Mouse (Mus musculus) testis, adult 2 months (tissue): ENCODE measurements at regions not wholly inside any gene's neighbourhood (a gene's known extent, or its start where the extent isn't known, plus 50 kb on each side); places are given as distances from the start of the nearest gene placed in this dataset.

Experiments used
- H3K27ac ChIP-seq: fragments of 200-500 bp; 2 replicates; pipeline ENCODE4 v1.5.1; 2012; ENCODE audit warnings: low read depth, low read length; ENCODE audit not compliant: control insufficient read depth, insufficient read depth
- H3K27me3 ChIP-seq: fragments of 200-500 bp; 2 replicates; pipeline ENCODE4 v1.6.1; 2012; ENCODE audit warnings: mild to moderate bottlenecking, low read length, moderate library complexity; ENCODE audit not compliant: control insufficient read depth, insufficient read depth
- H3K36me3 ChIP-seq: fragments of 200-500 bp; 2 replicates; pipeline ENCODE4 v1.6.1; 2012; ENCODE audit warnings: mild to moderate bottlenecking, low read length; ENCODE audit not compliant: control insufficient read depth, insufficient read depth
- H3K4me1 ChIP-seq: fragments of 200-500 bp; 2 replicates; pipeline ENCODE4 v1.6.1; 2012; ENCODE audit warnings: low read length; ENCODE audit not compliant: control insufficient read depth, insufficient read depth
- H3K4me3 ChIP-seq: fragments of 200-500 bp; 2 replicates; pipeline ENCODE4 v1.5.1; 2012; ENCODE audit warnings: low read depth, mild to moderate bottlenecking, low read length, moderate library complexity, mixed read lengths; ENCODE audit not compliant: control insufficient read depth
- CTCF ChIP-seq: fragments of 200-500 bp; IDR thresholded peaks from 2 replicates; pipeline ENCODE4 v1.5.1; 2012; ENCODE audit warnings: low read depth, mild to moderate bottlenecking, inconsistent platforms, low read length, moderate library complexity; ENCODE audit not compliant: control insufficient read depth, insufficient read depth, insufficient replicate concordance
- POLR2A ChIP-seq: fragments of 200-500 bp; IDR thresholded peaks from 2 replicates; pipeline ENCODE4 v1.6.1; 2012; ENCODE audit warnings: low read depth, mild to moderate bottlenecking, inconsistent platforms, low read length, moderate library complexity; ENCODE audit not compliant: control insufficient read depth

DNA sequence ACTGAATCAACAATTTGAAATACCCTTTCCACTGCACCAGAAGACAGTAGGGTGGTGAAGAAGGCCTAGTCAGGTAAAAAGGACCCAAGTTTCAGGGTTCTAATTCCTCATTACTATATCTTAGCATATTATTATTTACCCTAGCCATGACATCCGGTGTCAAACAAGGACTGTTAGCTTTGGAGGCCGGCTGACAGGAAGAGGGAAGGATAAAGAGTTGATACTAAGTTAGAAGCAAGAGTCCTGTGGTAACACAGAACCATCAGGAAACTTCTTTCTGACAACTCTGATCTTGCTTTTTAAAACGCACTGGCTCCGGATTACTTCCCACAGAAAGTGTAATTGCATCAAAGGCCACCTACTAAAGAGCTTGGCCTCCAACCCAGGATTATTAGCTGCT is 230.6 kb upstream of the Adgrl2 start:
- no peaks in the 10 kb centered on the region for H3K4me1 ChIP-seq
- no peak overlapping the region for H3K4me3 ChIP-seq
- no peaks in the 10 kb centered on the region for H3K36me3 ChIP-seq
- H3K27me3 ChIP-seq = no peaks in the 10 kb centered on the region
- H3K27ac ChIP-seq = no peak overlapping the region
- no peak for TF ChIP-seq POLR2A
- no peak for TF ChIP-seq CTCF

GRCm38 (mm10) chr3:149220304-149220951 is 230.1 kb upstream of the Adgrl2 start:
- TF ChIP-seq CTCF (no peak), POLR2A (no peak)
- no peak overlapping the region for H3K27ac ChIP-seq
- no peak overlapping the region for H3K4me3 ChIP-seq
- H3K4me1 ChIP-seq = no peaks in the 10 kb centered on the region
- H3K36me3 ChIP-seq = no peaks in the 10 kb centered on the region
- H3K27me3 ChIP-seq = no peaks in the 10 kb centered on the region

- no peaks in the 10 kb centered on the region for H3K4me1 ChIP-seq
- H3K27me3 ChIP-seq = no peaks in the 10 kb centered on the region
- H3K27ac ChIP-seq = no peak overlapping the region
- no peak overlapping the region for H3K4me3 ChIP-seq
- no peak for TF ChIP-seq POLR2A
- TF ChIP-seq CTCF = no peak
- H3K36me3 ChIP-seq = no peaks in the 10 kb centered on the region
Measured at GRCm38 (mm10) chr3:149219381-149220303, 229.3 kb upstream of the Adgrl2 start.

- H3K4me1 ChIP-seq = no peaks in the 10 kb centered on the region
- H3K27ac ChIP-seq = no peak overlapping the region
Measured at GRCm38 (mm10) chr3:149217916-149218803, 227.8 kb upstream of the Adgrl2 start.

GRCm38 (mm10) chr3:149216759-149217400 is 226.5 kb upstream of the Adgrl2 start:
- no peak overlapping the region for H3K27ac ChIP-seq
- H3K4me3 ChIP-seq = no peak overlapping the region
- H3K4me1 ChIP-seq = no peaks in the 10 kb centered on the region
- no peaks in the 10 kb centered on the region for H3K36me3 ChIP-seq
- TF ChIP-seq CTCF = no peak
- no peak for TF ChIP-seq POLR2A
- H3K27me3 ChIP-seq = no peaks in the 10 kb centered on the region

More at GRCm38 (mm10) chr3:149217916-149218803, 227.8 kb upstream of the Adgrl2 start:
- Histone ChIP-seq H3K4me3 (no peak overlapping the region), H3K27me3 (no peaks in the 10 kb centered on the region), H3K36me3 (no peaks in the 10 kb centered on the region)
- TF ChIP-seq POLR2A (no peak), CTCF (no peak)

GRCm38 (mm10) chr3:149215691-149216090 is 225.3 kb upstream of the Adgrl2 start:
- TF ChIP-seq POLR2A (no peak), CTCF (no peak)
- Histone ChIP-seq H3K4me3 (no peak overlapping the region), H3K27ac (no peak overlapping the region), H3K27me3 (no peaks in the 10 kb centered on the region), H3K4me1 (no peaks in the 10 kb centered on the region), H3K36me3 (no peaks in the 10 kb centered on the region)

DNA sequence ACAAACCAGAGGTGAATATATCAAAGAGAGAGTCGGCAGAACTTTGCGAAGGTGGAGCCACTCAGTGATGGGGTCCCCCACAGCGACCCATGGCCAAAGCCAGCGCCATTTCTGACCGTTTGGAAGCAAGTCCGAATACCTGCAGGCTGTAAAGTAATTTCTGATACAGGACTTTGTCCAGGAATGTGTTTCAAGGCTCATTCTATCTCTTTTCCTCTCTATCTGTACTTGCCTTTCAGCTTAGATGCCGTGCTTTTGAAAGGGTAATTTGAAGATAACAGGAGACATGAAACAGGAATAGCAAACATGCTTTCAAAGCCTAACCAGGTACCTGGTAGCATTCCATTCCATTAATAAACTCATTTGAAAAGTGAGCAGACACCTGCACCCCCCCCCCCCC is 221.6 kb upstream of the Adgrl2 start:
- no peak overlapping the region for H3K27ac ChIP-seq
- no peaks in the 10 kb centered on the region for H3K27me3 ChIP-seq
- TF ChIP-seq POLR2A = no peak
- no peak for TF ChIP-seq CTCF
- no peaks in the 10 kb centered on the region for H3K4me1 ChIP-seq
- no peaks in the 10 kb centered on the region for H3K36me3 ChIP-seq
- H3K4me3 ChIP-seq = no peak overlapping the region
